Mouse (Mus musculus) natural killer cell, adult 2 months (primary cell): ENCODE data around the gene C87436.

Source experiments
- DNase-seq, 2 experiments: peaks; one replicate each; pipeline ENCODE4 v3.0.0; 2022; ENCODE audit warnings: low spot score in 2 of 2

The C87436 gene

GRCm38 (mm10) chr6:86509866-86510200, 71.7 kb downstream of the C87436 start:
- DNase-seq: no peak

- no peak for DNase-seq
These were observed 72.8 kb downstream of the C87436 start for GRCm38 (mm10) chr6:86510979-86511378.

- DNase-seq: no peak
These were observed 75.1 kb downstream of the C87436 start for GRCm38 (mm10) chr6:86513296-86513695.

- no peak for DNase-seq
These were observed 77.8 kb downstream of the C87436 start for GRCm38 (mm10) chr6:86516021-86516420.

- no peak for DNase-seq
These were observed 81.7 kb downstream of the C87436 start for GRCm38 (mm10) chr6:86519767-86520345.

- DNase-seq: no peak
These were observed 84.1 kb downstream of the C87436 start for GRCm38 (mm10) chr6:86522001-86522911.
